Mouse (Mus musculus): Measurements from ENCODE around the gene Pcnx3. TPM values are rescaled to one million over a fixed set of nuclear protein-coding genes. Genes with fewer than 3 reads are reported as not detected.

Gene Pcnx3
- polyA plus RNA-seq (2014; fragmentation: Illumina TruSeq; extraction: RNeasy Lipid Tissue Mini Kit (QIAGEN cat#74804); ENCODE audit: low read depth, low replicate concordance): 0.22 TPM

DNA sequence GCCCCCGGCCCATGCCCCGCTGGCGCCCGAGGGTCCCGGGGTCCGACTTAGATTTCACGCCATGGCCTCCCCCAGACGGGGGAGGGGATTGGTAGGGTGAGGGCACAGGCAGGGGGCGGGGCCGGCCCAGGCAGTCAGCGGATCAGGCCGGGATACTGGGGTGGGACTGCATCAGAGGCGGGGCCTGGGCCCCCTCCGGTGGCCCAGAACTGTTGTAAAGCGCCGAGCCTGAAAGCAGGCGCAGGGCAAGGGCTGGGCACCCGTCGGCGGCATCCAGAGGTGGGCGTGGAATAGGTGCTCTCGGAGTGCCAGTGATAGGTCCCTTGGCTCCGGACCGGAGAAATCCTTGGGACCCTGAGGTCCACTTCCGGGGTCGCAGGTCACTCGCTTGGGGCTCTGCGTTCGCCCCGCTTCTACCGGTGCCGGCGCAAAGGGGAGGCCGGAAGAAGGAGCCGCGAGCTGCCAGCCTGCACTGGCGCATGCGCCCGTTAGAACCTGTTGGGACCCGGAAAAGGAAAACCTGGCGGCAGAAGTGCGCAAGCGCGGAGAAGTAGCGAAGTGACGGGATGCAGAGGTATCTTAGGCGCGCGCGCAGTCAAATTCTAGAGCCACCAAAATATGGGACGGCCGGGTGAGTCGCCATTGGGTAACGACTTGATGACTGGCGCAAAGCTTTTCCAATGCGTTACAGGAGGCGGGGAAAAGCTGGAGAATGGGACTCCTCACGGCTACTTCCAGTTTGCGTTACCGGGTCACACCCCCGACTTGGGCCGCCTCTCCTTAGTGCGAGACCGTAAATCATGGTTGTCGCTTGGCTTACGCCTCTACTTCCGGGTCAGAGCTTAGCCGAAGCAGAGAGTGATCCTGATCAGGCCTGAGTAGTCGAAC is at the start of gene Pcnx3, which contains the start of gene Map3k11:
TSS of gene Pcnx3 (minus strand) at position 709 of the 888 bp plus-strand sequence.
TSS of gene Map3k11 (plus strand) at position 543 of the 888 bp plus-strand sequence.

DNA sequence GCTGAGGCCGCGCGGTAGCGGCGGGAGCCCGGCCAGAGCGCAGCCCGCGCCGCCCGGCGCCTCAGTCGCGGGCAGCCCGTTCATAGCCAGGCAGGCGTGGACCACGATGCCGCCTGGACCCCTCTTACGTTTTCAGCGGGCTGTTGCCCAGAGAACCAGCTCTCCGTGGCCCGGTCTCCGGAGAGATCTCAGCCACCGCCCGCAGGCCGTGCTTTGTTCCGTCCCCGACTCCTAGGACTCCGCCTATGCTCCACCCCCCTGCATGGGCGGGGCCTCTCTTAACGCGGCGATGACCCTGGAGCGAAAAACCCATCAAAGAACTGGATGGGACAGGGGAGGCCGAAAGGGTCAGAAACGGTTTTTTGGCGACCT is 40.7 kb upstream of the Pcnx3 start, which contains the start of gene Fam89b:
TSS of gene Fam89b (minus strand) at position 210 of the 372 bp plus-strand sequence.

DNA sequence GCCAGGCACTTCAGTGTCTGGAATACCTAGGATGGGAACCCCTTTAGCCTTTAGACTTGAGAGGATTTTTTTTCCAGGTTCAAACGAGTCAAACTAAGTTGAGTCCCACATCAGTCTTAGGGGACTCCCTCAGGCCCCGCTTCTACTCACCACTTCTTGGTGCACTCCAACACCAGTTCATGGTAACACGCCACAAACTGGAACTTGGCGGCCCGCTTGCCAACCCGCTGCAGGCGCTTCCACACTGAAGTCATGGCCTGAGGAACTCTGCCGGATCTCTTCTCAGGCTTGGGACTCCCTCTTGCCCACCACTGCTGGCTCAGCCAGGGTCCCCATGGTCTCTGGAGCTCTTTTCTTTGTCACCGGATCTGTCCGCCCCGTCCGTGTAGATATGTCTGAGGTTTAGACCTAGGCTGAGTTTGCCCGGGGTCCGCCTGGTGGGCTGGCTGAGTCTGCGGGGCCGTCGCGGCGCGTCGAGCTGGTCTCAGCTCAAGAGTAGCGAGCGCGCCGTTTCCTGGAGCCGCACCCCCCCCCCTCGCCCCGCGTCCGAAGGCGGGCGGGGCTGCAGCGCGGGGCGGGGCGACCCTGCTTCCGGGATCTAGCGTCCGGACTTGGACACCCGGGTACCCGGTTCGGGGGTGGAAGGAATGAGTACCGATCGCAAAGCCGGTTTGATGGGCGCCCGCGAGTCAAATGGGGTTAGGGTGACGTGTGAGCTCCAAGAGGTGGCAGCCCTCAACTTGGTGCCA is 37.2 kb upstream of the Pcnx3 start, which contains the start of gene Ehbp1l1:
TSS of gene Ehbp1l1 (minus strand) at position 551 of the 749 bp plus-strand sequence.

GRCm38 (mm10) chr19:5704163-5704800 is 15.6 kb upstream of the Pcnx3 start, which contains the start of gene Kcnk7:
TSS of gene Kcnk7 (plus strand) at chr19:5704367.

DNA sequence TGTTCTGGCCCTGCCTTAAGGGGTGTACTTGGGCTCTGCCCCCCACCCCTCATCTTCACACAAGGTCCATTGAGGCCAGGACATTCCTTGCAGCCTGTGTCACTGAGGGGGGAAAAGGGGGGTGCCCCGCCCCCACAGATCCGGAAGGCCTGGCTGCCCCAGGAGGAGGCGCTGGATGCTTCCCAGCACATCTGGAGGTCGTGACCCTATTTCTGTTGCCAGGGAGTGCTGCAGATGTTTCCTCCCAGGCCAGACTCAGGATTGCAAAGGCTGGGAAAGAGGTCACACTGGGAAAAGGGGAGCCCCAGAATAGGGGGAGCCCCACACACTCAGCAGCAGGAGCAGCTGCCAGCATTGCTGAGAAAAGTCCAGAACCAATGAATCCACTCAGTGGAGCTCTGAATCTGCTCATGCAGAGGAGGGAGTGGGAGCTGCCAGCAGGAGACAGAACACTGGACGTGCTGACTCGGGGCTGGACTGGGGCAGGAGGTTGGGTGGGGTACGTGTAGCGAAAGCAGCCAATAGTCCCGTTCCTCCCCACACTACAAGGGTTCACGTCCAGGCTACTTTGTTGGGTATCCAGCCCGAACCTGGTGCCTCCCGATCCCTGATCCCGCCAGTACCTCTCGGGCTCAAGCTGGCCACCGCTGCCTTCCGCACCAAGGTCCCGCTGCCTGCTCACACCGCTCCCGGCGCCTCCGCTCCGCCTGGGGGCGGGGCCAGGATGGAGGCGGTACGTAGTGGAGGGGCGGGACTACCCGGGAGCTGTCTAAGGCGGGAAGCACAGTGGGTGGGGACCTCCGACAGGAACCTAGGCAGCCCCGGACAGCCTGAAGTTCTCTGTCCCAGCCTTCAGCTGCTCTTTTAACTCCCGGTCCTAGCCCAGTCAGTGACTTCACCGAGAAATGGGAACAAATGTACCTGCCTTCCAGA is 25.5 kb downstream of the Pcnx3 start, which contains the start of gene Sipa1:
TSS of gene Sipa1 (minus strand) at position 727 of the 933 bp plus-strand sequence.

GRCm38 (mm10) chr19:5637069-5638047 is 51.4 kb downstream of the Pcnx3 start, which contains the start of gene Rela:
TSS of gene Rela (plus strand) at chr19:5637483.

Other genes starting within 250 kb of the Pcnx3 start
- gene Fosl1, start 241.4 kb downstream of the Pcnx3 start, polyA plus RNA-seq (2014; fragmentation: Illumina TruSeq; extraction: RNeasy Lipid Tissue Mini Kit (QIAGEN cat#74804); ENCODE audit: low read depth, low replicate concordance): not detected
- gene Ccdc85b, start 231.0 kb downstream of the Pcnx3 start, polyA plus RNA-seq (2014; fragmentation: Illumina TruSeq; extraction: RNeasy Lipid Tissue Mini Kit (QIAGEN cat#74804); ENCODE audit: low read depth, low replicate concordance): 1.2 TPM
- gene Fibp, start 228.3 kb downstream of the Pcnx3 start, polyA plus RNA-seq (2014; fragmentation: Illumina TruSeq; extraction: RNeasy Lipid Tissue Mini Kit (QIAGEN cat#74804); ENCODE audit: low read depth, low replicate concordance): 5.7 TPM
- not detected for gene Ctsw, start 220.4 kb downstream of the Pcnx3 start, polyA plus RNA-seq (2014; fragmentation: Illumina TruSeq; extraction: RNeasy Lipid Tissue Mini Kit (QIAGEN cat#74804); ENCODE audit: low read depth, low replicate concordance)
- 0.60 TPM for gene Efemp2, start 215.0 kb downstream of the Pcnx3 start, polyA plus RNA-seq (2014; fragmentation: Illumina TruSeq; extraction: RNeasy Lipid Tissue Mini Kit (QIAGEN cat#74804); ENCODE audit: low read depth, low replicate concordance)
- gene Mus81, start 200.5 kb downstream of the Pcnx3 start, polyA plus RNA-seq (2014; fragmentation: Illumina TruSeq; extraction: RNeasy Lipid Tissue Mini Kit (QIAGEN cat#74804); ENCODE audit: low read depth, low replicate concordance): 0.69 TPM
- gene Cfl1, start 198.5 kb downstream of the Pcnx3 start, polyA plus RNA-seq (2014; fragmentation: Illumina TruSeq; extraction: RNeasy Lipid Tissue Mini Kit (QIAGEN cat#74804); ENCODE audit: low read depth, low replicate concordance): 183 TPM
- gene 1700020D05Rik, start 185.1 kb downstream of the Pcnx3 start, polyA plus RNA-seq (2014; fragmentation: Illumina TruSeq; extraction: RNeasy Lipid Tissue Mini Kit (QIAGEN cat#74804); ENCODE audit: low read depth, low replicate concordance): not detected
- gene Snx32, start 178.4 kb downstream of the Pcnx3 start, polyA plus RNA-seq (2014; fragmentation: Illumina TruSeq; extraction: RNeasy Lipid Tissue Mini Kit (QIAGEN cat#74804); ENCODE audit: low read depth, low replicate concordance): 0.25 TPM
- 5.6 TPM for gene Ovol1, start 128.3 kb downstream of the Pcnx3 start, polyA plus RNA-seq (2014; fragmentation: Illumina TruSeq; extraction: RNeasy Lipid Tissue Mini Kit (QIAGEN cat#74804); ENCODE audit: low read depth, low replicate concordance)
- not detected for gene Ap5b1, start 120.9 kb downstream of the Pcnx3 start, polyA plus RNA-seq (2014; fragmentation: Illumina TruSeq; extraction: RNeasy Lipid Tissue Mini Kit (QIAGEN cat#74804); ENCODE audit: low read depth, low replicate concordance)
- gene Rnaseh2c, start 87.0 kb downstream of the Pcnx3 start, polyA plus RNA-seq (2014; fragmentation: Illumina TruSeq; extraction: RNeasy Lipid Tissue Mini Kit (QIAGEN cat#74804); ENCODE audit: low read depth, low replicate concordance): 1.0 TPM
- gene Kat5, start 78.7 kb downstream of the Pcnx3 start, polyA plus RNA-seq (2014; fragmentation: Illumina TruSeq; extraction: RNeasy Lipid Tissue Mini Kit (QIAGEN cat#74804); ENCODE audit: low read depth, low replicate concordance): 19.7 TPM
- 0.66 TPM for gene Rela, start 51.4 kb downstream of the Pcnx3 start, polyA plus RNA-seq (2014; fragmentation: Illumina TruSeq; extraction: RNeasy Lipid Tissue Mini Kit (QIAGEN cat#74804); ENCODE audit: low read depth, low replicate concordance)
- gene Sipa1, start 25.2 kb downstream of the Pcnx3 start, polyA plus RNA-seq (2014; fragmentation: Illumina TruSeq; extraction: RNeasy Lipid Tissue Mini Kit (QIAGEN cat#74804); ENCODE audit: low read depth, low replicate concordance): 1.5 TPM
- 1.7 TPM for gene Map3k11, start 166 bp downstream of the Pcnx3 start, polyA plus RNA-seq (2014; fragmentation: Illumina TruSeq; extraction: RNeasy Lipid Tissue Mini Kit (QIAGEN cat#74804); ENCODE audit: low read depth, low replicate concordance)
- not detected for gene Kcnk7, start 15.5 kb upstream of the Pcnx3 start, polyA plus RNA-seq (2014; fragmentation: Illumina TruSeq; extraction: RNeasy Lipid Tissue Mini Kit (QIAGEN cat#74804); ENCODE audit: low read depth, low replicate concordance)
- gene Ehbp1l1, start 37.4 kb upstream of the Pcnx3 start, polyA plus RNA-seq (2014; fragmentation: Illumina TruSeq; extraction: RNeasy Lipid Tissue Mini Kit (QIAGEN cat#74804); ENCODE audit: low read depth, low replicate concordance): 8.7 TPM
- not detected for gene Fam89b, start 40.7 kb upstream of the Pcnx3 start, polyA plus RNA-seq (2014; fragmentation: Illumina TruSeq; extraction: RNeasy Lipid Tissue Mini Kit (QIAGEN cat#74804); ENCODE audit: low read depth, low replicate concordance)
- 3.2 TPM for gene Ltbp3, start 52.0 kb upstream of the Pcnx3 start, polyA plus RNA-seq (2014; fragmentation: Illumina TruSeq; extraction: RNeasy Lipid Tissue Mini Kit (QIAGEN cat#74804); ENCODE audit: low read depth, low replicate concordance)
- 0.28 TPM for gene Scyl1, start 82.5 kb upstream of the Pcnx3 start, polyA plus RNA-seq (2014; fragmentation: Illumina TruSeq; extraction: RNeasy Lipid Tissue Mini Kit (QIAGEN cat#74804); ENCODE audit: low read depth, low replicate concordance)
- 4.3 TPM for gene Frmd8, start 186.4 kb upstream of the Pcnx3 start, polyA plus RNA-seq (2014; fragmentation: Illumina TruSeq; extraction: RNeasy Lipid Tissue Mini Kit (QIAGEN cat#74804); ENCODE audit: low read depth, low replicate concordance)
- 1.0 TPM for gene Slc25a45, start 188.9 kb upstream of the Pcnx3 start, polyA plus RNA-seq (2014; fragmentation: Illumina TruSeq; extraction: RNeasy Lipid Tissue Mini Kit (QIAGEN cat#74804); ENCODE audit: low read depth, low replicate concordance)
- 0.19 TPM for gene Tigd3, start 205.2 kb upstream of the Pcnx3 start, polyA plus RNA-seq (2014; fragmentation: Illumina TruSeq; extraction: RNeasy Lipid Tissue Mini Kit (QIAGEN cat#74804); ENCODE audit: low read depth, low replicate concordance)
- 12.7 TPM for gene Dpf2, start 224.1 kb upstream of the Pcnx3 start, polyA plus RNA-seq (2014; fragmentation: Illumina TruSeq; extraction: RNeasy Lipid Tissue Mini Kit (QIAGEN cat#74804); ENCODE audit: low read depth, low replicate concordance)
- 0.79 TPM for gene Cdc42ep2, start 235.9 kb upstream of the Pcnx3 start, polyA plus RNA-seq (2014; fragmentation: Illumina TruSeq; extraction: RNeasy Lipid Tissue Mini Kit (QIAGEN cat#74804); ENCODE audit: low read depth, low replicate concordance)